Mouse (Mus musculus) brain, embryonic 18.5 days (tissue): ENCODE results near the gene Pitpnm3.

ENCODE experiments used
- DNase-seq: peaks from one replicate; pipeline ENCODE4 v3.0.0-alpha.2; 2012; ENCODE audit warnings: low read depth, low spot score

The Pitpnm3 gene

GRCm38 (mm10) chr11:72050895-72051858, 84.4 kb downstream of the Pitpnm3 start:
- no peak for DNase-seq

- no peak for DNase-seq
Observed at GRCm38 (mm10) chr11:72050168-72050894, 85.2 kb downstream of the Pitpnm3 start.

DNA sequence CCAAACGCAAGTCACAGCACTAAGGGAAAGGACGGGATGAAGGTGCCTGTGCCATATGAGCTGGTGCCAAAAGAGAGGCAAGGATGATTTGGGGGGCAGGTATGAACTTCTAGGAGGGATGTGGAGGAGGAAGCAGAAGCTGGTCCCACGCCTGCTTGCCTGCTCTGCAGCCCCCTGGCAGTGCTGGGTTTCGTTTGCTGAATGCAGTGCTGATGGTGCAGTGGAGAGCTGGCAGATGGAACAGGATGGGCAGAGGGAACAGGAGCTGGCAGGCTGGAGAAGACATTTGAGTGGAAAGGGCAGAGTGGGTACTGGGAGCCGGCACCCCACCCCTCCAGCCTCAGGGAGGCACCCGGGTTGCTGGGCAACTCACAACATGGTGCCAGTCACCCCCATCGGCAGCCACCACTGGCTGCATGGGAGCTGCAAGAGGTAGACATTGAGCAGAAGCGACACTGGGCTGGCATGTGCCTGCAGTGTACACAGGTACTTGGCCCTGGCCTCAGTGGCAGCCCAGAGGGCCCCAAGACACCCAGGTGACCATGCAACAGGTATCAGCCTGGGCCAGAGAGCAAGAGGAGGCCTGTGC, 86.3 kb downstream of the Pitpnm3 start:
- DNase-seq = no peak

DNA sequence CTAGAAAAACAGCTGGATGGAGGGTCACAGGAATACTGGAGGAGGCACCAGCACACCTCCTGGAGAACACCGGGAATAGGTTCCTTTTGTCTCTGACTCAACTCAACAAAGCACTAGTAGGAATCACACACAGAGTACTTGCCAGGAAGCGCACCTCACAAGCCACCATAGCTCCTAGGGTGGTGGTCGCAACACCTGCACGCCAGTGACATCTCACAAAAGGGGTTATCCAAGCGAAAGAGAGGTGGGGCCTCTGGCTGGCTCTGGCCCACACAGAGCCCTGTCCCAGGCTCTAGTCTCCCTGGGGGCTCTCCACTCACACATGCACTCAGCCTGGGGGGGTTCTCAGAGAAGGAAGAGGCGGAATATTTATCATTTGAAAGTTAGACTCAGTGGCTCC, 86.8 kb downstream of the Pitpnm3 start:
- no peak for DNase-seq

- DNase-seq = no peak
Observed at GRCm38 (mm10) chr11:72044231-72044630, 91.3 kb downstream of the Pitpnm3 start.

GRCm38 (mm10) chr11:72042631-72043030, 92.9 kb downstream of the Pitpnm3 start:
- no peak for DNase-seq

GRCm38 (mm10) chr11:72041768-72042607, 93.6 kb downstream of the Pitpnm3 start, which contains the start of gene Pimreg:
Gene Pimreg, plus strand, starts transcription at chr11:72042032.
- peak; percentile 84 for DNase-seq

- DNase-seq = no peak
Observed at GRCm38 (mm10) chr11:72041290-72041767, 94.2 kb downstream of the Pitpnm3 start.

GRCm38 (mm10) chr11:72039599-72040386, 95.8 kb downstream of the Pitpnm3 start:
- DNase-seq = no peak

- DNase-seq = peak; percentile 58
Observed at GRCm38 (mm10) chr11:72037996-72038395, 97.6 kb downstream of the Pitpnm3 start.

GRCm38 (mm10) chr11:72037409-72037808, 98.2 kb downstream of the Pitpnm3 start, which contains the start of gene Aipl1:
Gene Aipl1, minus strand, starts transcription at chr11:72037509.
- no peak for DNase-seq

DNA sequence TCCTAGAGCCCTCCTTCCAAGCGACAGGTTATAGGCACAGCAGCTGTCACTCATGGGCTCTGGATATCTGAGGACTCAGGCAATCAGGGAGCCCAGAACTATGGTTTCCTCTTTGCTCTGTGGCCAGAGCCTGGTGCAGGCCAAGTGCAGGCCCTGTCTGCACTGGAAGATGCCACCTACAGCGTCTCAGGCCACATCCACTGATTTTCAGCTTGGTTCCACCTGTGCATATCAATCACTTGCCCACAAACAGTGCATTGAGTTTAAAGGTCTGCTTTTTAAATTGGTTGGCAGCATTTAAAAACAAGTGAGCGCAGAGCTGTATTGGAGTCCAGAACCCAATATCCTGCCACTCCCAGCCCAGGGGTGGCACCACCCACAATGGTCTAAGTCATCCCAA, 103.0 kb downstream of the Pitpnm3 start:
- DNase-seq = no peak

GRCm38 (mm10) chr11:72032091-72032490, 103.5 kb downstream of the Pitpnm3 start:
- no peak for DNase-seq

- no peak for DNase-seq
Observed at GRCm38 (mm10) chr11:72031353-72031752, 104.2 kb downstream of the Pitpnm3 start.

DNA sequence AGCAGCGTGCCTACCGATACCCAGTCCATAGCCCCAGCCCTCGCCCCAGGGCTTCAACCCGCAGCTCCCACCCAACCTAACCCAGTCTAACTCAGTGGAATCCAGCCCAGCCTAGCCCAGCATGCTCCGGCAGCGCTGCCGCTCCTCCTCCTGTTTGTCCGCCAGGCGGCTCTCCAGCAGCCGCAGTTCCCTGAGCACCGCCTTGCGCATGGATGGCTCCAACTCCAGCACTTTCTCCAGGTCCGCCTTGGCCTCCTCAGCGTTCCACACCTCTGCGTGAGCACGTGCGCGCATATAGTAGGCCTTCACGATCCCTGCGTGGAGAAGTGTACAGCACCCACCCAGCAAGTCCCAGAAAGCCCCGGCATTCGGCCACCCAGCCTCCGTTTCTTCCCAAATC, 106.4 kb downstream of the Pitpnm3 start:
- no peak for DNase-seq

- DNase-seq = no peak
Observed at GRCm38 (mm10) chr11:72027836-72028235, 107.7 kb downstream of the Pitpnm3 start.

GRCm38 (mm10) chr11:72026516-72026915, 109.1 kb downstream of the Pitpnm3 start:
- no peak for DNase-seq

GRCm38 (mm10) chr11:72025843-72026242, 109.7 kb downstream of the Pitpnm3 start:
- no peak for DNase-seq

DNA sequence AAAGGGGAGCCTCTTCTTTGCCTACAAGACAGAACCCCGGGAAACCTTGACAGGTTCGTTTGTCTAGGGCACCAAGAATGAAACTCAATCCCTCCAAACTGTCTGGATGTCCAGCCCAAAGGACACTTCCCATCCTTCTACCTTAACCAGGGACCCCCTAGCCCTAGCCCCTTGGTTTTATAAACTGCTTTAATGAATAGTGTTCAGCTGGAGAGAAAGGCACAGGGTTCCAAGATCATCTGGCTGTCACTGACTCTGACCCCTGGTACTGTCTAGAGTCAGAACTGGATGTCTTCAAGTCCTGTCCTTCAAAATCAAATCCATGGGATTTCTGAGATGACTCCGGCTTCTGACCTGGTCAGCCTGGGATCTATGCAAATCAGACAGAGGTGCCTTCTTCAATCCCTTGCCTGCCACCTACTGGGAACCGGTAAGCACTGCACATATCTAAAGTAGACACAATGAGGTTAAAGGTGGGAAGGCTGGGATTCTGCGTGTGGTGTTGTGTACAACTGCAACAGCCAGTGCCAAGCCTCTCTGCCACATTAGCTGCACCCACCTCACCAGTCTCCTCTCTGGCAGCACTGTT, 111.3 kb downstream of the Pitpnm3 start:
- DNase-seq = no peak

DNA sequence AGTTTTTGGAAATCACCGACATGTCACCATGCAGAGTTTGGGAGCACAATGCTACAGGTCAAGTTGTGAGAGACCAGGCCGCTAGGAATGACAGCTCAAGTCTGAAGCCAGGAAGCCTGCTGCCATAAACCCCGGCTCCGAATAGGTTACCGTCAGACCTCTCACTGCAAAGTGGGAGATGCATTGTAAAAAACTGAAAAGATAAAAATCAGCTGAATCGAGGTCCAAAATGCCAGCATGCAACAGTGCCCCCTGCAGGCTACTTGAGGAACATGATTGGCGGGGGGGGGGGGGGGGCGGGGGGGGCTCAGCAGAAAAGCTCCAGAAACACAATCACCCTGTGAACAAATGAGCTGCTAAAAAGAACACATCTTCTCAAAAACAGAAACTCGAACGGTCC, 112.0 kb downstream of the Pitpnm3 start:
- no peak for DNase-seq
